Mouse (Mus musculus): Measurements from ENCODE around the gene Rcan2.

DNA sequence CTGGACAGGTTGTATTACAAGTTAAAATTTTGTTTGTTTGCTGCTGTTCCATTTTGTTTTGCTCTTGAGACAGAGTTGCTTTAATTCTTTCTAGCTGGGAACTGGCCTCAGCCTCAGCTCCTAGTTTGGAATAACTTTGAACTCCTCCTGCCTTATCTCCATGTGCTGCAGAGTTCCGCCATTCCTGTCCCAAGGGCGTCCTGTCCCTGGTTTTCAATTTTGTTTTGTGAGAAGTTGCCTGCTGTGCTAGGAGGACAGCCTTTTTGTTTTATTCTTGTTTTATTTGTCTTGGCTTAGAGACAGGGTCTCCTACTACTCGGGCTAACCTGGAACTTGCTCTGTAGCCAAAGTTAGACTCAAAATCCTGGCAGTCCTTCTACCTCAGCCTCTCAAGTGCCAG, 26.1 kb downstream of the Rcan2 start:
- TF ChIP-seq CTCF (IDR thresholded peaks at IDR 0.05; ENCODE audit: low read depth): no peak
- TF ChIP-seq EP300 (IDR thresholded peaks at IDR 0.05; ENCODE audit: low read depth): no peak
